Mouse (Mus musculus) mouse trophoblast stem cell (cell line): ENCODE results near the gene Scyl2.
"Not testable (repeated sequence)": the region's sequence is repeated elsewhere in the genome, so short reads cannot be mapped to it uniquely, and the experiment has no call there.

Source experiments
- in situ Hi-C, 2 experiments: fragments of 300-500 bp; cut with MseI, MboI; formaldehyde crosslinking; loops; 2 replicates in 1 of 2; 3 replicates in 1 of 2; pipeline ENCODE4 v1.15.1; 2025

Scyl2 gene

GRCm38 (mm10) chr10:89686139-89686808 lies at the start of gene Scyl2:
Gene Scyl2 (minus strand): TSS chr10:89686285.
- in situ Hi-C loops = no loop called here

DNA sequence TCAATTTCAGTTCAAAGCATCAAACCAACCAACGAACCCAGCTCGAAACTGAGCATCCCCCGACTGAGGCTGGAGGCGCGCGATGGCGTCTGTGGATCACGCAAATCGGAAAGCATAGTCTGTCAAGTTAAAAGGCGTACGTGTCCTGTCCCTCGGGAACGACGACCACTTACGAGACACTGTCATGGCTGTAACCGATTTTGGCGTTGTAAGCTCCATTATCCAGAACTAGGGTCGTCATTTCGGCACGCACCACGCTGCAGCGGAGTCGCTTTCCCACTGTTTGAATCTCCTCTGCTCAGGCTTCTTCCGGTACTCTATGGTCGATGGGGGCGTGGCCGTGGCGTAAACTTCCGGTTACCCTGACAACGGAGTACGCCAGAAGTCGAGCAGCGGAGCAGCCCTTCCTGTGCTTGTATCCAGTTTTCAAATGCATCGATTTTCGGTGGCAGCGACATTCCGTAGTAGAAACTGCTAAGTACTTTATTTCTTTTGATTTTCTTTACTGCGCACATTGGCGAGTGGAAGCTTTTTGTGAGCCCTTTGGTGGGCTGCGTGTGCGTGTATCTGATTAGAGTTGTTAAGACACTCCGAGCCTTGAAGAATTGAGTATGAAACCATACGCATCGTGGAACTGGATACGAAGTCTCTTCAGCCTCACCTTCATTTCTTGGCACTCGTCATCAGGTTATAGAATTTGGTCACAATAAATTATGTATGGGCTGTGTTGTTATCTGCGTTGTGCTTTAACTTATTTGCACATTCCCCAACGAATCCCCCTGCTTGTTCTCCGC lies 46.1 kb upstream of the Scyl2 start, which contains the start of gene Actr6:
Gene Actr6, minus strand, starts transcription at position 295 of the 794 bp plus-strand sequence.
- in situ Hi-C loops = no loop called here

DNA sequence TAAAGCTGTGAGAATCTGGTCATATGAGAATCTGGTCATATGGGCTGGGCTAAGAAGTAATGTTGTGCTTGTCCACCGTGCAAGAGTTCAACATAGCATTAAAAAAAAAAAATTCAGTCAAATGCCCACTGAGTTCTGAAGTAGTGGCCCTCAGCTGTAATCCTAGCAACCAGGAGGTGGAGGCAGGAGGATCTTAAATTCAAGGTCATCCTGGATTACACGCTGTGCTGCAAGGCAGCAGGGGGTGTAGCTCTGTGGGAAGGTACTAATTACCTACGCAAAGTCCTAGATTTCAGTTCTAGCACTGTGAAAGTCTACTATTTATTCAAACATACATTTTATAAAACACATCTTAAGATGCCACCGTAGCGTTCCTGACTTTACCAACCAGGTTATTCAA lies 45.3 kb upstream of the Scyl2 start:
- in situ Hi-C loops = no loop called here

DNA sequence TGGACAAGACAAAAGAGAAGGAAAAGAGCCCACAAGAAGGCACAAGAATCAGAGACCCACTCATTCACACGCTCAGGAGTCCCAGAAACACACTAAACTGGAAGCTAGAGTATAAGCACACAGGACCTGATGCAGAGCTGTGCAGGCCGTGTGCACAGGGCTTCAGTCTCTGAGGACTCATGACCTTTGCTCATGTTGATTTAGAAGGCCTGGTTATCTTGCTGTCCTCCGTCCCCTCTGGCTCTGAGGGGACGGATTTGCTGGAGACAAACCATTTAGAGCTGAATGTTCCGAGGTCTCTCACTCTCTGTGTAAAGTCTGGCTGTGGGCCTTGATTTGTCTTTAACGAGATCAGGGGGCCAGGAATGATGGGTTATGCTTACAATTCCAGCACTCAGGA lies 44.3 kb upstream of the Scyl2 start:
- in situ Hi-C loops = no loop called here

GRCm38 (mm10) chr10:89722247-89723195 lies 36.4 kb upstream of the Scyl2 start:
- in situ Hi-C loops = no loop called here

DNA sequence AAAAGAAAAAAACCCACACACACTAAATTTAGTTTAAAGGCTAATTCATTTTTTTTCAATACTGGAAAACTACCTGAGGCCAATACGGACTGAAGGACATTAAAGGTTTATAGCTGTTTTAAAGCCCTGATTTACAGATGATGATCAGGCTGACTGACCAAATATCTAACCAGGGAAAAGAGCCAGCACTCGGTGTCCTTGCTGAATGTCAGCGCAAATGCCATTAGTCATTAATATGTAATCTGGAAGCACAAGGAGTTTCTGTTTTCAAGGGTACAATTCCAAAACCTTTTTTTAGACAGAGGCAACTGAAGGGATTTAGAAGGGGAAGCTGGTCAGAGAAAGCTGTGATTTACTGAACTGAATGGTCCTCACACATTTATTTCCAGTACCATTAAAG lies 34.7 kb upstream of the Scyl2 start:
- in situ Hi-C loops = no loop called here

GRCm38 (mm10) chr10:89720252-89720651 lies 34.2 kb upstream of the Scyl2 start:
- in situ Hi-C loops = no loop called here

- in situ Hi-C loops = no loop called here
Observed at GRCm38 (mm10) chr10:89714910-89715309, 28.8 kb upstream of the Scyl2 start.

- in situ Hi-C loops = no loop called here
Observed at GRCm38 (mm10) chr10:89708720-89709119, 22.6 kb upstream of the Scyl2 start.

DNA sequence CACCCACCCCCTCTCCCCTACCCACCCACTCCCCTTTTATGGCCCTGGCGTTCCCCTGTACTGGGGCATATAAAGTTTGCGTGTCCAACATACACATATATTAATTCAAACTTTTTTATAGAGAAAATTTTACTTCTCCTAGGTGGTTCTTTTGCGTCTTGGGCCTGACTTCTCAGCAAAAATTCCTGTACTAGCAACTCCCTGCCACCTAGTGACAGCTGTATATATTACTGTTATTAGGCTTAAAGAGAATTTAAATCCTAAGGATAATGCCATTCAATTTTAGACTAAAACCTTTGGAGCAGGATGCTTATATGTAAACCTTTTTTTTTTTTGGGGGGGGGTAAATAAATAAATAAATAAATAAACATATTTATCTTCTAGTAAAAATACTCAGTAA lies 21.3 kb upstream of the Scyl2 start:
- in situ Hi-C loops = no loop called here

DNA sequence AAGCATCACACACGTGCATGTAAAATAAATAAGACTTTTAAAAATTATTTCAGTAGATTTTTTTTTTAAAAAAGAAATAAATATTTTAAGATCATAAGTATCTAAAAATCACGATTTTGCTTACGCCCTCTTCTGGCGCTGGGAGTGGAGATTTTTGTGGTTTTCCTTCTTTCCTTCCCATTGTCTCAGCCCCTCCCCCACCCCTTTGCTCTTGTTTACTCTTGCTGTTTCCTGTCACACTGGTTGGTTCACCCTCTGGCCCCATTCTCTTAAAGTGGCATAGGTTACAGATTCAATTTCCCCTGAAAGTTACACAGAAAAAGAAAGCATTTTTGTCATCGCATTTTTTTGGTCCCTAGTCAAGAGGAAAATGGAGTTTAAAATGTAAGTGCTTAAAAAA lies 17.0 kb upstream of the Scyl2 start:
- in situ Hi-C loops = no loop called here

- in situ Hi-C loops = no loop called here
Observed at GRCm38 (mm10) chr10:89697956-89698355, 11.9 kb upstream of the Scyl2 start.

DNA sequence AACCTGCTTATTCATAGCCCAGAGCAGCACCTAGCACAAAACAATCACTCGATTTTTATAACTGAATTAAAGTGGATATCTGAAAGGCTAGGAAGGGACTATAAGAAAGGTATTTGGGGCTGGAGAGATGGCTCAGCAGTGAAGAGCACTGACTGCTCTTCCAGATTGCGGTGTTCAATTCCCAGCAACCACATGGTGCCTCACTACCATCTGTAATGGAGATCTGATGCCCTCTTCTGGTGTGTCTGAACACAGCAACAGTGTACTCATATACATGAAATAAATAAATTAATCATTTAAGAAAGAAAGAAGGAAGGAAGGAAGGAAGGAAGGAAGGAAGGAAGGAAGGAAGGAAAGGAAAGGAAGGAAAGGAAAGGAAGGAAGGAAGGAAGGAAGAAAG lies 10.2 kb upstream of the Scyl2 start:
- in situ Hi-C loops = not testable (repeated sequence)

- in situ Hi-C loops = no loop called here
Observed at GRCm38 (mm10) chr10:89695194-89695911, 9.3 kb upstream of the Scyl2 start.

GRCm38 (mm10) chr10:89690021-89690420 lies 3.9 kb upstream of the Scyl2 start:
- in situ Hi-C loops = no loop called here

- in situ Hi-C loops = no loop called here
Observed at GRCm38 (mm10) chr10:89687455-89687854, 1.4 kb upstream of the Scyl2 start.

- in situ Hi-C loops = no loop called here
Observed at GRCm38 (mm10) chr10:89685391-89686138, 520 bp downstream of the Scyl2 start.

GRCm38 (mm10) chr10:89682961-89683360 lies 3.1 kb downstream of the Scyl2 start:
- in situ Hi-C loops = no loop called here

DNA sequence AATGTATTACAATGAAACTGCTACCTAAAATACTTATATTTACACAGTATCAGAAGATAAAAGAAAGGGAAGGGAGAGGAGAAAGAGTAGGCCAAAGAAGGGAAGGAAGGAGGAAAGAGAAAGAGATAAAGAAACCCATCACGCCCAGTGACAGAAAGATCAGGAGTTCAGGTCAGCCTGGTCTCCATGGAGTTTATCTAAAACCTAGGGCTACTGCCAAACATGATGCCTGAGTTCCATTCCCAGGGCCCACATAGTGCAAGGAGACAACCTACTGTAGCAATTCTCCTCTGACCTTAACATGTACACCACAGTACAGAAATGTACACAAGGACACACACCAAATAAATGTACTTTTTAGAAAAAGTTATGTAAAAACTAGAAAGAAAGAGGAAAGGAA lies 3.9 kb downstream of the Scyl2 start:
- in situ Hi-C loops = no loop called here

GRCm38 (mm10) chr10:89681706-89682105 lies 4.4 kb downstream of the Scyl2 start:
- in situ Hi-C loops = no loop called here

- in situ Hi-C loops = no loop called here
Observed at GRCm38 (mm10) chr10:89680517-89680916, 5.6 kb downstream of the Scyl2 start.
